Mouse (Mus musculus) forebrain, embryonic 11.5 days (tissue): ENCODE results near the gene Syf2. TPM values are rescaled to one million over a fixed set of nuclear protein-coding genes. Genes with fewer than 3 reads are reported as not detected.

ENCODE experiments used
- polyA plus RNA-seq: library from polyadenylated mRNA; unstranded; fragments of >200 nt; fragmentation: Nextera tagmentation; extraction: Ambion mirVana; gene quantifications from 2 replicates; pipeline ENCODE4 v1.2.1, GENCODE M21; 2014

Gene Syf2
- polyA plus RNA-seq, 1 experiment from 2014 or later: 66.7 TPM

Other genes with a start within 250 kb of the Syf2 start
- gene Man1c1, start 226.6 kb upstream of the Syf2 start, polyA plus RNA-seq: 5.2 and 5.3 TPM in 2 replicates
- gene Ldlrap1, start 162.9 kb upstream of the Syf2 start, polyA plus RNA-seq: 7.4 and 7.9 TPM in 2 replicates
- 43.2 and 47.5 TPM in 2 replicates for gene Maco1, start 77.6 kb upstream of the Syf2 start, polyA plus RNA-seq
- 15.9 and 21.6 TPM in 2 replicates for gene Rhd, start 66.4 kb upstream of the Syf2 start, polyA plus RNA-seq
- 114 and 117 TPM in 2 replicates for gene Tmem50a, start 15.9 kb upstream of the Syf2 start, polyA plus RNA-seq
- 332 and 356 TPM in 2 replicates for gene Rsrp1, start 7.3 kb upstream of the Syf2 start, polyA plus RNA-seq
- gene Runx3, start 189.8 kb downstream of the Syf2 start, polyA plus RNA-seq: 0.04 and 0.07 TPM in 2 replicates